Mouse (Mus musculus): ENCODE measurements around the gene Cwc25. TPM values are rescaled to one million over a fixed set of nuclear protein-coding genes. Genes with fewer than 3 reads are reported as not detected.
"Not testable (repeated sequence)": the region's sequence is repeated elsewhere in the genome, so short reads cannot be mapped to it uniquely, and the experiment has no call there.

Gene Cwc25
- polyA plus RNA-seq, 1 experiment from 2014 or later = 18.0 TPM

DNA sequence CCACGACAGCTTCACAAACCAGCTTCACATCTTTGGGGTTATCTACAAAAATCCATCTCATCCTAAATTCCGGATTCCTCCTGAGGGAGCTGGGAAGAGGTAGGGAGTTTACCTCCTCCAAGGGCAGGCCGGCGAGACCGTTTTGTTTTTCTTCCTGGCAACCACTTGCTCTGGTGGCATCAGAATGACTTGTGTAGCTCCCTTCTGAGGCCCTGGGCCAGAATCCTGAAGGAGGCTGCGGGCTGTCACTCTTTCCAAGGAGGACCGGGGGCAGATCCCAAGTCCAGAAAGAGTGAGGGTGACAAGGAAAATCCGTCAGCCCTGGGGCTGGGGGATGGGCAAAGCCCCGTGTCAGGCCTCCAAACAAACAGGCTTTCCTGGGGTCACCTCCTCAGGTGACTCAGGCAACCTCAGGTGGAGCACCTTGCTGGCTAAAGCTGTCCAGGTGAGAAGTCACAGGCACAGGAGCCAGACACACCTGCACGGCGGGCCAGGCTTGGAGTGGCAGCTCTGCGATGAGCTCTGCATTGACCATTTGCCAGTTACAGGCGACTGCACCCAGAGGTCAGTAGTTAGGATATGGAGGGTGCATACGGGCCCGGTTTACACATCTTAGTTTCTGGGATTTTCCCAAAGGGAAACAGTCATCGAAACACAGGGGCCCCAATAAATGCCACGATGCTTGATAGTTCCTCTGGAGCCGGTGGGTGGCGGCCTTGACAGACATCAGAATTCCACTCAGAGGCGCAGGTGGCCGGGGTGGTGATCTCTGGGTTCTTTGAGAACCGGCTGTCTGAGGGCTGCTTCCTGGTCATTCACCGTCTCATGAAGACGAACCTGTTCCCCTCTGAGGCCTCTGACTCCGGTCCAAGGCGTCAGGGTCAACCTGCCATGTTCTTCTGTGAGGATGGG, 48.7 kb downstream of the Cwc25 start:
- no peak overlapping the region for H3K27ac ChIP-seq
- no peak for ATAC-seq
- 0 out of 2 replicates have a peak, but pooled peaks cover 7% of the 10 kb centered on the region for H3K9me3 ChIP-seq (replicated peaks)
- H3K27me3 ChIP-seq = no peaks in the 10 kb centered on the region
- no peak overlapping the region for H3K4me3 ChIP-seq
- H3K4me2 ChIP-seq = no peak overlapping the region
- H3K9ac ChIP-seq = no peak overlapping the region
- 89% methylated on average over 26 of the region's 26 CpGs for WGBS
- H3K4me1 ChIP-seq = no peaks in the 10 kb centered on the region
- peaks cover 96% of the 10 kb centered on the region for H3K36me3 ChIP-seq (ENCODE audit: poor library complexity, severe bottlenecking)

DNA sequence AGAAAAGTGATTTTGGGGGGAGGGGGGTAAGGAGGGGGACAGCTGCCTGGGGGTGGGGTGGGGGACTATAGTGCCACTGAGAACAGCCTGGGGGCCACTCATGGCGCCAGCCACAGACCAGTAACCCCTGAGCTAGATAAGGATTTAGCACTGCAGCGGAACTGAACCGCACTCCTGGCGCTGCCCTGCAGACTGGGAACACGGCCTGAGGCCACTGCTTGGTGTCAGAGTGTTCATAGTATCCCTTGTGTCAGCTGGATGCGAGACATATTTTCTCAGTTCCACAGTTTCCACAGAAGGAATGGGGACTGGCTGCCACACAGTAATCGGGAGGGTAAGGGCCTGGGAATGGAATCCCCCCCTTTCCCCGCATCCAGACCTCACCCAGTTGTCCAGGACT, 50.3 kb downstream of the Cwc25 start:
- ATAC-seq = no peak
- H3K4me1 ChIP-seq = no peaks in the 10 kb centered on the region
- H3K4me3 ChIP-seq = no peak overlapping the region
- no peaks in the 10 kb centered on the region for H3K27me3 ChIP-seq
- no peak overlapping the region for H3K9ac ChIP-seq
- no peak overlapping the region for H3K4me2 ChIP-seq
- H3K27ac ChIP-seq = no peak overlapping the region
- no peaks in the 10 kb centered on the region for H3K9me3 ChIP-seq (replicated peaks)
- WGBS = 92% methylated on average over 8 of the region's 8 CpGs
- H3K36me3 ChIP-seq (ENCODE audit: poor library complexity, severe bottlenecking) = peaks cover 96% of the 10 kb centered on the region

- 90% methylated on average over 14 of the region's 14 CpGs for WGBS
- no peaks in the 10 kb centered on the region for H3K27me3 ChIP-seq
- H3K27ac ChIP-seq = no peak overlapping the region
- no peak for ATAC-seq
- no peak overlapping the region for H3K4me2 ChIP-seq
- H3K9ac ChIP-seq = no peak overlapping the region
- no peaks in the 10 kb centered on the region for H3K4me1 ChIP-seq
- H3K4me3 ChIP-seq = no peak overlapping the region
- H3K9me3 ChIP-seq (replicated peaks) = no peaks in the 10 kb centered on the region
- peaks cover 90% of the 10 kb centered on the region for H3K36me3 ChIP-seq (ENCODE audit: poor library complexity, severe bottlenecking)
These were observed 51.3 kb downstream of the Cwc25 start for GRCm38 (mm10) chr11:97714784-97715760.

- Histone ChIP-seq H3K4me1 (no peaks in the 10 kb centered on the region), H3K4me2 (no peak overlapping the region), H3K9ac (no peak overlapping the region), H3K9me3 (replicated peaks) (no peaks in the 10 kb centered on the region), H3K27ac (no peak overlapping the region), H3K27me3 (no peaks in the 10 kb centered on the region), H3K4me3 (no peak overlapping the region), H3K36me3 (ENCODE audit: poor library complexity, severe bottlenecking) (peaks cover 84% of the 10 kb centered on the region)
- ATAC-seq = no peak
- 97% methylated on average over 3 of the region's 3 CpGs for WGBS
These were observed 52.0 kb downstream of the Cwc25 start for GRCm38 (mm10) chr11:97714356-97714755.

DNA sequence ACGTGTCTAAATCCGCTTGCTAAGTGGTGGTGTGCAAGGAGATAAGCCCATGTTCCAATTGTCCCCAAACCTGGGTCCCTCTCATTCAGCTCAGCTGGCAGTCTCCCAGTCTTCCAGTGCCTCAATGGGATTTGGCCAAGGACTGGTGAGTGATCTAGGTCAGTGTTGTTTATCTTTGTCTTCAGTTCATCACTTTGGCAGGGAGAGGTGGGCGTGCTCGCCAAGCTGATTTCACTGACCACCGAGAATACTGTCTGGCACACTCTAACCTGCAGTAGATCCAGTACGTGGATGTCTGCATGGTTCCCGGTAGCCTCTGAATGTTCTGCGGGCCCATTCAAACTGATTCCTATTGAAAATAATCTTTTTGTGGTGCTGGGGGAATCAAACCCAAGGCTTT, 52.5 kb downstream of the Cwc25 start:
- H3K9me3 ChIP-seq (replicated peaks) = no peaks in the 10 kb centered on the region
- H3K27ac ChIP-seq = no peak overlapping the region
- H3K4me3 ChIP-seq = no peak overlapping the region
- WGBS = 91% methylated on average over 8 of the region's 8 CpGs
- H3K9ac ChIP-seq = no peak overlapping the region
- peaks cover 84% of the 10 kb centered on the region for H3K36me3 ChIP-seq (ENCODE audit: poor library complexity, severe bottlenecking)
- H3K4me2 ChIP-seq = no peak overlapping the region
- no peaks in the 10 kb centered on the region for H3K27me3 ChIP-seq
- H3K4me1 ChIP-seq = no peaks in the 10 kb centered on the region
- ATAC-seq = no peak

- peaks cover 84% of the 10 kb centered on the region for H3K36me3 ChIP-seq (ENCODE audit: poor library complexity, severe bottlenecking)
- no peak overlapping the region for H3K9ac ChIP-seq
- 93% methylated on average over 15 of the region's 15 CpGs for WGBS
- no peak overlapping the region for H3K4me3 ChIP-seq
- no peaks in the 10 kb centered on the region for H3K4me1 ChIP-seq
- H3K9me3 ChIP-seq (replicated peaks) = no peaks in the 10 kb centered on the region
- no peak for ATAC-seq
- no peaks in the 10 kb centered on the region for H3K27me3 ChIP-seq
- no peak overlapping the region for H3K27ac ChIP-seq
- H3K4me2 ChIP-seq = no peak overlapping the region
These were observed 54.1 kb downstream of the Cwc25 start for GRCm38 (mm10) chr11:97712286-97712685.

GRCm38 (mm10) chr11:97711200-97711900, 55.0 kb downstream of the Cwc25 start:
- Histone ChIP-seq H3K4me1 (no peaks in the 10 kb centered on the region), H3K36me3 (ENCODE audit: poor library complexity, severe bottlenecking) (peaks cover 85% of the 10 kb centered on the region), H3K27me3 (no peaks in the 10 kb centered on the region), H3K9me3 (replicated peaks) (no peaks in the 10 kb centered on the region), H3K4me2 (no peak overlapping the region), H3K9ac (no peak overlapping the region), H3K4me3 (no peak overlapping the region), H3K27ac (no peak overlapping the region)
- 86% methylated on average over 13 of the region's 13 CpGs for WGBS
- no peak for ATAC-seq

- peaks cover 82% of the 10 kb centered on the region for H3K36me3 ChIP-seq (ENCODE audit: poor library complexity, severe bottlenecking)
- not testable (repeated sequence) for H3K4me1 ChIP-seq; H3K4me2 ChIP-seq; ATAC-seq; H3K27ac ChIP-seq; H3K4me3 ChIP-seq; H3K9me3 ChIP-seq (replicated peaks); H3K9ac ChIP-seq; H3K27me3 ChIP-seq
- 81% methylated on average over 2 of the region's 2 CpGs for WGBS
These were observed 56.3 kb downstream of the Cwc25 start for GRCm38 (mm10) chr11:97710067-97710466.

GRCm38 (mm10) chr11:97703039-97703826, 63.1 kb downstream of the Cwc25 start, which contains the start of gene Psmb3:
TSS of gene Psmb3 (plus strand) at chr11:97703399.
- H3K27ac ChIP-seq = peak within 1 kb of the TSS; percentile 86
- H3K27me3 ChIP-seq = no peaks in the 10 kb centered on the region
- H3K4me3 ChIP-seq = peak within 1 kb of the TSS; percentile 92
- peaks cover 29% of the 10 kb centered on the region for H3K36me3 ChIP-seq (ENCODE audit: poor library complexity, severe bottlenecking)
- no peaks in the 10 kb centered on the region for H3K9me3 ChIP-seq (replicated peaks)
- H3K9ac ChIP-seq = peak within 1 kb of the TSS; percentile 86
- ATAC-seq = peak; percentile 87
- 0% methylated on average over 35 of the region's 35 CpGs for WGBS
- peak within 1 kb of the TSS; percentile 91 for H3K4me2 ChIP-seq
- H3K4me1 ChIP-seq = peaks cover 32% of the 10 kb centered on the region

DNA sequence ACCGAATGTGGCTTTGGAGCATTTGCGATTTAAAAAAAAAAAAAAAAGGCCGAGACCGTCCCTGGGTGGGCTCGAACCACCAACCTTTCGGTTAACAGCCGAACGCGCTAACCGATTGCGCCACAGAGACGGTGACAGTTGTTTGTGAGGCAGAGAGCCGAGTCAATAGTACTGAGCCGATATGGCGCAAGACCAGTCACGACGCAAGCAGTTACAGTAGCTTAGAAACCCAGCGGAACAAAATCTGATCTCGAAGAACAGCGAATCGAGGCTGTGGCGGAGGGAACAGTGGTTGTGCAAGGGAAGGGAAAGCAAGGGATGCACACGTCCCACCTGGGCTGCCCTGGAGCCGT, 64.0 kb downstream of the Cwc25 start:
- Histone ChIP-seq H3K36me3 (ENCODE audit: poor library complexity, severe bottlenecking) (peaks cover 21% of the 10 kb centered on the region), H3K9me3 (replicated peaks) (no peaks in the 10 kb centered on the region), H3K27me3 (no peaks in the 10 kb centered on the region), H3K4me1 (peaks cover 41% of the 10 kb centered on the region), H3K4me3 (peak overlapping the region; percentile 92), H3K27ac (peak overlapping the region; percentile 86), H3K9ac (peak overlapping the region; percentile 80), H3K4me2 (peak overlapping the region; percentile 91)
- ATAC-seq = no peak; the same call in 1 of the 2 replicates
- WGBS = under 1% methylated on average over 24 of the region's 24 CpGs
